Mouse (Mus musculus) lung, postnatal 0 days (tissue): Measurements from ENCODE around the gene Arhgef16.

Source experiments
- CTCF ChIP-seq: IDR thresholded peaks from 2 replicates; pipeline ENCODE4 v1.5.1; 2016; ENCODE audit warnings: antibody characterized with exemption, mild to moderate bottlenecking
- EP300 ChIP-seq: IDR thresholded peaks from 2 replicates; pipeline ENCODE4 v1.6.1; 2016; ENCODE audit warnings: antibody characterized with exemption, mild to moderate bottlenecking, control low read depth

- TF ChIP-seq CTCF (no peak), EP300 (peak; percentile 71; the same call in 1 of the 2 replicates)
Observed at GRCm38 (mm10) chr4:154336650-154337049, 35.2 kb upstream of the Arhgef16 start.
